Mouse (Mus musculus) bone marrow, adult 2 months (tissue): ENCODE measurements around the gene Aatk.

Experiments used
- CTCF ChIP-seq: fragments of 200-500 bp; IDR thresholded peaks from 2 replicates; pipeline ENCODE4 v1.5.1; 2011; ENCODE audit warnings: low read length, control low read depth; ENCODE audit not compliant: control insufficient read depth, insufficient read depth
- POLR2A ChIP-seq: fragments of 200-500 bp; IDR thresholded peaks from 2 replicates; pipeline ENCODE4 v1.6.1; 2011; ENCODE audit warnings: low read depth, mild to moderate bottlenecking, control low read depth, low read length, borderline replicate concordance; ENCODE audit not compliant: control insufficient read depth

DNA sequence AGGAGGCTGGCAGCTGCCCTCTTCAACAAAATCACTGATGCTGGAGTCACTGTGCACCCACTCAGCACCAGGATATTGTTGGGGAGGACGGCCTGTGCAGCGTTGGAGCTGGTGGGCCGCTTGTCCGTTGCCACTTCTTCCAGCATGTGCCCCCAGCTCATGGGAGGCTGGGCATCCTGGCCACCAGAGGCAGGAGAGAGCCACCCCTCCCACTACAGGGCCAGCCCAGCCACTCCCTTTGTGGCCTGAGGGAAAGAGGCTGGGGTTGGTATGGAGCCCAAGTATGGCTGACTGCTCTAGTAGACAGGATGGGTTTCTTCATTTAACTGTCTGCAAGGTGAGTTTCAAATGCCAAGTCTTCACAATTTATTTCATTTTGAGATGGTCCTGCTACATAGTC is 32.2 kb downstream of the Aatk start:
- TF ChIP-seq POLR2A (no peak), CTCF (no peak)
